Mouse (Mus musculus) T-helper 2 cell (primary cell): ENCODE results near the gene Rbm4b.

Experiments
- in situ Hi-C: fragments of 300-600 bp; cut with MboI, MseI; formaldehyde crosslinking; loops from one replicate; pipeline ENCODE4 v1.15.1; 2025; ENCODE audit warnings: high pct_unique_total_duplicates

Rbm4b gene

GRCm38 (mm10) chr19:4756193-4756911 lies at the start of gene Rbm4b:
TSS of gene Rbm4b (plus strand) at chr19:4756497.
- in situ Hi-C loops = loop anchor here (5.0 kb wide), 1 partner anchor 216 kb away; no protein-coding TSS in a partner anchor

GRCm38 (mm10) chr19:4708765-4709164 lies 47.5 kb upstream of the Rbm4b start:
- in situ Hi-C loops = no loop called here

GRCm38 (mm10) chr19:4711098-4711600 lies 45.1 kb upstream of the Rbm4b start, which contains the start of gene Sptbn2:
TSS of gene Sptbn2 (plus strand) at chr19:4711167.
- in situ Hi-C loops = no loop called here

GRCm38 (mm10) chr19:4711601-4712155 lies 44.6 kb upstream of the Rbm4b start:
- in situ Hi-C loops = no loop called here

GRCm38 (mm10) chr19:4712156-4712780 lies 44.0 kb upstream of the Rbm4b start:
- in situ Hi-C loops = no loop called here

GRCm38 (mm10) chr19:4712781-4713526 lies 43.3 kb upstream of the Rbm4b start:
- in situ Hi-C loops = no loop called here

- in situ Hi-C loops = no loop called here
Observed at GRCm38 (mm10) chr19:4713886-4714285, 42.4 kb upstream of the Rbm4b start.

- in situ Hi-C loops = no loop called here
Observed at GRCm38 (mm10) chr19:4716756-4717155, 39.5 kb upstream of the Rbm4b start.

- in situ Hi-C loops = no loop called here
Observed at GRCm38 (mm10) chr19:4717281-4717680, 39.0 kb upstream of the Rbm4b start.

- in situ Hi-C loops = no loop called here
Observed at GRCm38 (mm10) chr19:4718716-4719115, 37.6 kb upstream of the Rbm4b start.

GRCm38 (mm10) chr19:4719351-4719764 lies 36.9 kb upstream of the Rbm4b start:
- in situ Hi-C loops = no loop called here

- in situ Hi-C loops = no loop called here
Observed at GRCm38 (mm10) chr19:4720112-4720511, 36.2 kb upstream of the Rbm4b start.

GRCm38 (mm10) chr19:4720671-4721244 lies 35.5 kb upstream of the Rbm4b start:
- in situ Hi-C loops = no loop called here

GRCm38 (mm10) chr19:4729186-4729585 lies 27.1 kb upstream of the Rbm4b start:
- in situ Hi-C loops = no loop called here

GRCm38 (mm10) chr19:4733052-4733451 lies 23.2 kb upstream of the Rbm4b start:
- in situ Hi-C loops = no loop called here

GRCm38 (mm10) chr19:4737866-4738265 lies 18.4 kb upstream of the Rbm4b start:
- in situ Hi-C loops = no loop called here

GRCm38 (mm10) chr19:4739053-4739452 lies 17.2 kb upstream of the Rbm4b start:
- in situ Hi-C loops = no loop called here

- in situ Hi-C loops = loop anchor here (5.0 kb wide), 1 partner anchor 87 kb away; no protein-coding TSS in a partner anchor
Observed at GRCm38 (mm10) chr19:4739762-4740161, 16.5 kb upstream of the Rbm4b start.

- in situ Hi-C loops = loop anchor here (5.0 kb wide), 1 partner anchor 89 kb away; no protein-coding TSS in a partner anchor
Observed at GRCm38 (mm10) chr19:4741482-4741881, 14.8 kb upstream of the Rbm4b start.

GRCm38 (mm10) chr19:4742229-4742628 lies 14.1 kb upstream of the Rbm4b start:
- in situ Hi-C loops = loop anchor here (5.0 kb wide), 1 partner anchor 90 kb away; no protein-coding TSS in a partner anchor

- in situ Hi-C loops = loop anchor here (5.0 kb wide), 1 partner anchor 91 kb away; no protein-coding TSS in a partner anchor
Observed at GRCm38 (mm10) chr19:4743524-4743923, 12.8 kb upstream of the Rbm4b start.
